ENCODE assay signal across 11 mouse cellular contexts in the genomic region with DNA sequence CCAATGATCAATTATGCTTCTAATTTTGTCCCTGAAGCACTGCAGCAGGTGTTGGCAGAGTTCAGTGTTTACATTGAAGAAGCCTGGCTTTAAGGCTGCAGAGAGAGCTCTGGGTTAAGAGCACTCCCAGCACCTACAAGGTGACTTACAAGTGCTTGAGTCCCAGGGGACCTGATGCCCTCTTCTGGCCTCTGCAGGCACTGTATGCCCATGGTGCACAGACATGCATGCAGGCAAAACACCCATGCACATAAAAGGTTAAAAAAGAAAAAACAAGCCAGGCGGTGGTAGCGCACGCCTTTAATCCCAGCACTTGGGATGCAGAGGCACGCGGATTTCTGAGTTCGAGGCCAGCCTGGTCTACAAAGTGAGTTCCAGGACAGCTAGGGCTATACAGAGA. TPM values are rescaled to one million over a fixed set of nuclear protein-coding genes. Genes with fewer than 3 reads are reported as not detected.
DNase-seq lines count a peak whose midpoint lies in the region; ATAC-seq and TF ChIP-seq lines count a peak whose summit lies in the region.
"Had no signal": no experiment of that assay in that cellular context is flagged by ENCODE, and none has a peak within 500 bp of the region (broad histone marks: within the 10 kb centered on the region; RNA-seq: fewer than 3 reads in every experiment).

No protein-coding gene starts in this region.

- H3K4me3 ChIP-seq in embryonic facial prominence, embryonic 14.5 days (ENCODE audit: low read depth, low read length), result no peak overlapping the region
- no peak overlapping the region for H3K4me3 ChIP-seq in embryonic facial prominence, embryonic 10.5 days
- H3K4me3 ChIP-seq in lung, embryonic 14.5 days (ENCODE audit: low read depth, low read length), result no peak overlapping the region
- H3K4me3 ChIP-seq in ES-E14 (ENCODE audit: insufficient read depth in 1 of 2, low read depth in 1 of 2, low read length in 2 of 2, poor library complexity in 1 of 2, severe bottlenecking in 1 of 2), result no peak overlapping the region
- no peak overlapping the region for H3K4me3 ChIP-seq in limb, embryonic 10.5 days
- H3K4me3 ChIP-seq: embryonic facial prominence, embryonic 13.5 days had no signal

- H3K27me3 ChIP-seq in embryonic facial prominence, embryonic 14.5 days (replicated peaks; ENCODE audit: control insufficient read depth, insufficient read depth, low read length), result no peaks in the 10 kb centered on the region
- H3K27me3 ChIP-seq in embryonic facial prominence, embryonic 10.5 days (replicated peaks; ENCODE audit: low read depth, poor library complexity, severe bottlenecking), result no peaks in the 10 kb centered on the region
- no peaks in the 10 kb centered on the region for H3K27me3 ChIP-seq in lung, embryonic 14.5 days (ENCODE audit: insufficient read depth, low read length)
- H3K27me3 ChIP-seq in limb, embryonic 10.5 days (ENCODE audit: low read depth, poor library complexity, severe bottlenecking), result no peaks in the 10 kb centered on the region
- H3K27me3 ChIP-seq: embryonic facial prominence, embryonic 13.5 days had no signal

- no peaks in the 10 kb centered on the region for H3K9me3 ChIP-seq in embryonic facial prominence, embryonic 14.5 days (ENCODE audit: control insufficient read depth, low read length)
- H3K9me3 ChIP-seq in embryonic facial prominence, embryonic 10.5 days, result no peaks in the 10 kb centered on the region
- H3K9me3 ChIP-seq in lung, embryonic 14.5 days (ENCODE audit: low read depth, low read length), result no peaks in the 10 kb centered on the region
- no peaks in the 10 kb centered on the region for H3K9me3 ChIP-seq in ES-E14 (ENCODE audit: control insufficient read depth, insufficient read depth, low read depth, low read length)
- no peaks in the 10 kb centered on the region for H3K9me3 ChIP-seq in limb, embryonic 10.5 days (replicated peaks)
- H3K9me3 ChIP-seq: embryonic facial prominence, embryonic 13.5 days had no signal

- H3K4me1 ChIP-seq in embryonic facial prominence, embryonic 14.5 days (ENCODE audit: control insufficient read depth, insufficient read depth, low read length), result peaks cover 20% of the 10 kb centered on the region
- H3K4me1 ChIP-seq in embryonic facial prominence, embryonic 10.5 days, result peaks cover 52% of the 10 kb centered on the region
- H3K4me1 ChIP-seq in lung, embryonic 14.5 days (ENCODE audit: insufficient read depth), result no peaks in the 10 kb centered on the region
- peaks cover 2 to 7% of the 10 kb centered on the region in 2 experiments; a peak in 3 of 4 replicates for H3K4me1 ChIP-seq in ES-E14 (ENCODE audit: control insufficient read depth in 2 of 2, insufficient read depth in 2 of 2, low read length in 2 of 2, poor library complexity in 1 of 2)
- H3K4me1 ChIP-seq in limb, embryonic 10.5 days, result peaks cover 69% of the 10 kb centered on the region

- H3K9ac ChIP-seq in embryonic facial prominence, embryonic 14.5 days (ENCODE audit: low read depth, low read length), result no peak overlapping the region
- no peak overlapping the region for H3K9ac ChIP-seq in lung, embryonic 14.5 days
- no peak overlapping the region for H3K9ac ChIP-seq in ES-E14 (ENCODE audit: insufficient read depth, low read depth, low read length, poor library complexity, severe bottlenecking)

- ATAC-seq in embryonic facial prominence, embryonic 14.5 days (ENCODE audit: low read depth), result no peak
- no peak for ATAC-seq in lung, embryonic 14.5 days (ENCODE audit: insufficient read depth)

- no peak overlapping the region for H3K4me2 ChIP-seq in embryonic facial prominence, embryonic 14.5 days (ENCODE audit: low read depth, low read length)
- H3K4me2 ChIP-seq in lung, embryonic 14.5 days, result no peak overlapping the region

- in situ Hi-C loops in ES-E14 (cut with MboI; ENCODE audit: low sequenced_read_pairs in 2 of 2, unreplicated experiment in 2 of 2), result no loop called here

- TF ChIP-seq CTCF in lung, embryonic 14.5 days (IDR thresholded peaks at IDR 0.05; ENCODE audit: low read depth), result peak; percentile 35

- H3K27ac ChIP-seq in embryonic facial prominence, embryonic 14.5 days (replicated peaks; ENCODE audit: low read depth, low read length), result no peak overlapping the region
- H3K27ac ChIP-seq in embryonic facial prominence, embryonic 10.5 days (replicated peaks), result no peak overlapping the region
- H3K27ac ChIP-seq in lung, embryonic 14.5 days (ENCODE audit: low read depth), result no peak overlapping the region
- H3K27ac ChIP-seq in ES-E14 (ENCODE audit: insufficient read depth, low read depth, low read length, poor library complexity, severe bottlenecking), result no peak overlapping the region
- peak overlapping the region; percentile 83; the same call in 1 of the 2 replicates for H3K27ac ChIP-seq in limb, embryonic 10.5 days

- H3K36me3 ChIP-seq in embryonic facial prominence, embryonic 14.5 days (ENCODE audit: control insufficient read depth, insufficient read depth, low read length), result no peaks in the 10 kb centered on the region
- no peaks in the 10 kb centered on the region for H3K36me3 ChIP-seq in embryonic facial prominence, embryonic 10.5 days (replicated peaks)
- no peaks in the 10 kb centered on the region for H3K36me3 ChIP-seq in lung, embryonic 14.5 days (ENCODE audit: insufficient read depth)
- H3K36me3 ChIP-seq in ES-E14 (ENCODE audit: control insufficient read depth, insufficient read depth, low read length, poor library complexity, severe bottlenecking), result no peaks in the 10 kb centered on the region; the same call in 1 of the 2 replicates
- no peaks in the 10 kb centered on the region for H3K36me3 ChIP-seq in limb, embryonic 10.5 days
- H3K36me3 ChIP-seq: embryonic facial prominence, embryonic 13.5 days had no signal

- peak; percentile 60 for DNase-seq in embryonic facial prominence, embryonic 14.5 days (ENCODE audit: low spot score)
- DNase-seq in embryonic facial prominence, embryonic 10.5 days (ENCODE audit: low spot score), result no peak
- DNase-seq in lung, embryonic 14.5 days, result peak; percentile 30
- no peak for DNase-seq in lung, postnatal 25 days (ENCODE audit: low spot score)
- DNase-seq in ES-E14 (ENCODE audit: low read depth, low spot score), result peak; percentile 31
- no peak for DNase-seq in limb, embryonic 10.5 days (ENCODE audit: low spot score)
- no peak for DNase-seq in testis, postnatal 10 days (ENCODE audit: low spot score)
- no peak for DNase-seq in cerebellum, postnatal 4 days (ENCODE audit: low spot score in 2 of 2)
- DNase-seq: heart, postnatal 36 days had no signal

- 80% methylated on average over 6 of the region's 6 CpGs for WGBS in embryonic facial prominence, embryonic 14.5 days
- 80% methylated on average over 6 of the region's 6 CpGs for WGBS in embryonic facial prominence, embryonic 10.5 days
- WGBS in lung, embryonic 14.5 days, result 78% methylated on average over 6 of the region's 6 CpGs
- 81% methylated on average over 6 of the region's 6 CpGs for WGBS in limb, embryonic 10.5 days

TF ChIP-seq in ES-E14, 5 proteins besides CTCF, POLR2A, EP300 and RAD21:
- TF ChIP-seq ZC3H11A (IDR thresholded peaks at IDR 0.05; ENCODE audit: borderline replicate concordance, low read depth, low read length) (peak; percentile 19; the same call in 1 of the 2 replicates), HCFC1 (IDR thresholded peaks at IDR 0.05; ENCODE audit: borderline replicate concordance, insufficient read depth, low read length) (no peak), ZNF384 (IDR thresholded peaks at IDR 0.05; ENCODE audit: low read depth, low read length) (peak; percentile 54; the same call in 1 of the 2 replicates), MAFK (IDR thresholded peaks at IDR 0.05; ENCODE audit: insufficient read depth, low read depth, low read length) (no peak), CHD2 (IDR thresholded peaks at IDR 0.05; ENCODE audit: low read depth, low read length) (no peak)

RNA-seq across cellular contexts. Expression of gene Catsper3, which starts 26.7 kb away (rescaled TPM):
- polyA plus RNA-seq in embryonic facial prominence, embryonic 14.5 days (2014; fragmentation: Nextera tagmentation; extraction: Ambion mirVana), result not detected in 2 replicates
- not detected in 2 replicates for polyA plus RNA-seq in embryonic facial prominence, embryonic 10.5 days (2016; fragmentation: Nextera tagmentation; extraction: Ambion mirVana)
- polyA plus RNA-seq in lung, embryonic 14.5 days (2014; fragmentation: Nextera tagmentation; extraction: Ambion mirVana), result 0.18 TPM in 1 of 2 replicates, not detected in the other
- total RNA-seq in ES-E14 (2012; rRNA removed), result not detected in 2 replicates
- polyA plus RNA-seq in limb, embryonic 10.5 days (2016; fragmentation: Nextera tagmentation; extraction: Ambion mirVana), result 0.25 TPM in 1 of 2 replicates, not detected in the other
- total RNA-seq: heart, postnatal 36 days; layer of hippocampus, adult 18-20 months had no signal
- polyA plus RNA-seq: embryonic facial prominence, embryonic 13.5 days had no signal

RNA-seq across cellular contexts. Expression of gene Pcbd2, which starts 30.5 kb away (rescaled TPM):
- polyA plus RNA-seq in embryonic facial prominence, embryonic 14.5 days (2014; fragmentation: Nextera tagmentation; extraction: Ambion mirVana), result 45.2 and 49.2 TPM in 2 replicates
- polyA plus RNA-seq in embryonic facial prominence, embryonic 10.5 days (2016; fragmentation: Nextera tagmentation; extraction: Ambion mirVana), result 36.3 and 43.7 TPM in 2 replicates
- 55.5 and 59.7 TPM in 2 replicates for polyA plus RNA-seq in lung, embryonic 14.5 days (2014; fragmentation: Nextera tagmentation; extraction: Ambion mirVana)
- 9.2 and 10.8 TPM in 2 replicates for total RNA-seq in ES-E14 (2012; rRNA removed)
- 43.7 and 44.4 TPM in 2 replicates for polyA plus RNA-seq in limb, embryonic 10.5 days (2016; fragmentation: Nextera tagmentation; extraction: Ambion mirVana)

RNA-seq across cellular contexts. Expression of gene Txndc15, which starts 43.2 kb away (rescaled TPM):
- 98.9 and 99.8 TPM in 2 replicates for polyA plus RNA-seq in embryonic facial prominence, embryonic 14.5 days (2014; fragmentation: Nextera tagmentation; extraction: Ambion mirVana)
- 65.1 and 68.0 TPM in 2 replicates for polyA plus RNA-seq in embryonic facial prominence, embryonic 10.5 days (2016; fragmentation: Nextera tagmentation; extraction: Ambion mirVana)
- 76.4 and 76.6 TPM in 2 replicates for polyA plus RNA-seq in lung, embryonic 14.5 days (2014; fragmentation: Nextera tagmentation; extraction: Ambion mirVana)
- 56.9 and 61.5 TPM in 2 replicates for total RNA-seq in ES-E14 (2012; rRNA removed)
- polyA plus RNA-seq in limb, embryonic 10.5 days (2016; fragmentation: Nextera tagmentation; extraction: Ambion mirVana), result 65.9 and 76.8 TPM in 2 replicates

Comparison
In these comparisons a context has a peak if more than half of its experiments do, and no peak if none do; other contexts are left out.
1. DNase-seq: peak in embryonic facial prominence, embryonic 14.5 days (single experiment), lung, embryonic 14.5 days (single experiment) and ES-E14 (single experiment); none in embryonic facial prominence, embryonic 10.5 days (single experiment), lung, postnatal 25 days (single experiment), limb, embryonic 10.5 days (single experiment), testis, postnatal 10 days (single experiment) and cerebellum, postnatal 4 days (0 of 2).